Mouse (Mus musculus) heart, adult 8-10 months (tissue): ENCODE results near the gene D430042O09Rik. TPM values are rescaled to one million over a fixed set of nuclear protein-coding genes. Genes with fewer than 3 reads are reported as not detected.
A peak's percentile ranks its signal among the peaks of the same experiment; 100 is the strongest.

ENCODE experiments used
- DNase-seq: peaks from one replicate; pipeline ENCODE4 v3.0.0; 2022; ENCODE audit warnings: low spot score
- total RNA-seq, 4 experiments: library from RNA; stranded (reverse); gene quantifications; 2 replicates each; pipeline ENCODE4 v1.2.4; 2022

D430042O09Rik gene
- total RNA-seq, 4 experiments from 2014 or later: 8.9 to 12.0 (median 9.4) TPM

GRCm38 (mm10) chr7:125740521-125740920 lies 32.8 kb downstream of the D430042O09Rik start:
- DNase-seq: no peak

- no peak for DNase-seq
Measured at GRCm38 (mm10) chr7:125741271-125741703, 33.6 kb downstream of the D430042O09Rik start.

- no peak for DNase-seq
Measured at GRCm38 (mm10) chr7:125744774-125745173, 37.1 kb downstream of the D430042O09Rik start.

GRCm38 (mm10) chr7:125746621-125747315 lies 39.1 kb downstream of the D430042O09Rik start:
- no peak for DNase-seq

GRCm38 (mm10) chr7:125747316-125747690 lies 39.6 kb downstream of the D430042O09Rik start:
- no peak for DNase-seq

- DNase-seq: no peak
Measured at GRCm38 (mm10) chr7:125748186-125748585, 40.5 kb downstream of the D430042O09Rik start.

GRCm38 (mm10) chr7:125752699-125753325 lies 45.1 kb downstream of the D430042O09Rik start:
- no peak for DNase-seq

GRCm38 (mm10) chr7:125753326-125753715 lies 45.6 kb downstream of the D430042O09Rik start:
- DNase-seq: no peak

- no peak for DNase-seq
Measured at GRCm38 (mm10) chr7:125756806-125757205, 49.1 kb downstream of the D430042O09Rik start.

- DNase-seq: no peak
Measured at GRCm38 (mm10) chr7:125757896-125758623, 50.4 kb downstream of the D430042O09Rik start.

- no peak for DNase-seq
Measured at GRCm38 (mm10) chr7:125762289-125762688, 54.6 kb downstream of the D430042O09Rik start.

- no peak for DNase-seq
Measured at GRCm38 (mm10) chr7:125762883-125763830, 55.5 kb downstream of the D430042O09Rik start.

GRCm38 (mm10) chr7:125764373-125764772 lies 56.7 kb downstream of the D430042O09Rik start:
- no peak for DNase-seq

GRCm38 (mm10) chr7:125766976-125767831 lies 59.5 kb downstream of the D430042O09Rik start:
- peak; percentile 20 for DNase-seq

- DNase-seq: no peak
Measured at GRCm38 (mm10) chr7:125772961-125773571, 65.4 kb downstream of the D430042O09Rik start.

- DNase-seq: no peak
Measured at GRCm38 (mm10) chr7:125783206-125783605, 75.5 kb downstream of the D430042O09Rik start.

GRCm38 (mm10) chr7:125786105-125786504 lies 78.4 kb downstream of the D430042O09Rik start:
- no peak for DNase-seq

GRCm38 (mm10) chr7:125787046-125787445 lies 79.4 kb downstream of the D430042O09Rik start:
- DNase-seq: no peak

GRCm38 (mm10) chr7:125790039-125790438 lies 82.4 kb downstream of the D430042O09Rik start:
- no peak for DNase-seq

GRCm38 (mm10) chr7:125806571-125806970 lies 98.9 kb downstream of the D430042O09Rik start:
- no peak for DNase-seq
